Comparison of ENCODE assay signal across 12 mouse cellular contexts in the genomic region with DNA sequence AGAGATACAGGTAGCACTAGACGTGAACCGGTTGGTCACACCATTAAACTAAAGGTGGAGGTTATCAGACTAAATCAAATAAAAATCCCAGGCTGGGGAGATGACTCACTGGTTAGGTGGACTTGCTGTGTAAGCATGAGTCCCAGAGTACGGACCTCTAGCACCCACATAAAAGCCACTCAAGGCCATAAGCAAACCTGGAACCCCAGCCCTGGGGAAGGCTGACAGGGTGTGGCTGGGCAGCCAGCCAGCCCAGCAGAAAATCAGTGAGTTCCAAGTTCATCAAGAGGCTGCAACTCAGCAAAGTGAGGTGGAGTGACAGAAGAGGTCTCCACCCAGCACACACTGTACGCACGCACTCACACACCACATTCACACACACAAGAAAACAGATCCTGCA. TPM values are rescaled to one million over a fixed set of nuclear protein-coding genes. Genes with fewer than 3 reads are reported as not detected.
DNase-seq lines count a peak whose midpoint lies in the region; ATAC-seq lines count a peak whose summit lies in the region.
"Had no signal": no experiment of that assay in that cellular context is flagged by ENCODE, and none has a peak within 500 bp of the region (broad histone marks: within the 10 kb centered on the region; RNA-seq: fewer than 3 reads in every experiment).

No protein-coding gene starts in this region.

- H3K27me3 ChIP-seq in intestine, embryonic 14.5 days (replicated peaks; ENCODE audit: control insufficient read depth, insufficient read depth, low read length), result no peaks in the 10 kb centered on the region
- H3K27me3 ChIP-seq in liver, embryonic 13.5 days, result no peaks in the 10 kb centered on the region
- H3K27me3 ChIP-seq: CH12.LX had no signal

- no peaks in the 10 kb centered on the region; the same call in 1 of the 2 replicates for H3K36me3 ChIP-seq in intestine, embryonic 14.5 days (ENCODE audit: control insufficient read depth, insufficient read depth, low read length)
- peaks cover 3% of the 10 kb centered on the region; the same call in 1 of the 2 replicates for H3K36me3 ChIP-seq in liver, embryonic 13.5 days

- H3K27ac ChIP-seq in intestine, embryonic 14.5 days (ENCODE audit: low read depth), result no peak overlapping the region
- no peak overlapping the region for H3K27ac ChIP-seq in liver, embryonic 13.5 days

- no peak overlapping the region for H3K9ac ChIP-seq in intestine, embryonic 14.5 days (ENCODE audit: low read length)
- H3K9ac ChIP-seq in liver, embryonic 13.5 days, result no peak overlapping the region

- DNase-seq in adrenal gland, postnatal 25 days, result peak; percentile 11
- no peak for DNase-seq in adrenal gland, adult 8-10 months
- no peak for DNase-seq in intestine, embryonic 14.5 days (ENCODE audit: low spot score)
- no peak for DNase-seq in liver, embryonic 13.5 days
- DNase-seq in gastrocnemius, postnatal 25 days, result no peak
- DNase-seq in right cerebral cortex, postnatal 10 days (ENCODE audit: low spot score in 2 of 2), result no peak
- no peak for DNase-seq in thymus, postnatal 4 days
- DNase-seq: cerebellum, adult 11 months; right cerebral cortex, postnatal 25 days had no signal

- H3K4me3 ChIP-seq in intestine, embryonic 14.5 days (ENCODE audit: low read depth, low read length), result no peak overlapping the region
- H3K4me3 ChIP-seq in liver, embryonic 13.5 days (replicated peaks), result no peak overlapping the region

- H3K4me2 ChIP-seq in intestine, embryonic 14.5 days (ENCODE audit: low read length), result no peak overlapping the region
- no peak overlapping the region for H3K4me2 ChIP-seq in liver, embryonic 13.5 days

- 66% methylated on average over 5 of the region's 5 CpGs for WGBS in intestine, embryonic 14.5 days
- WGBS in liver, embryonic 13.5 days (ENCODE audit: insufficient replicate concordance), result 56% methylated on average over 5 of the region's 5 CpGs

- peaks cover 13% of the 10 kb centered on the region for H3K4me1 ChIP-seq in intestine, embryonic 14.5 days (replicated peaks; ENCODE audit: control insufficient read depth, insufficient read depth, low read length)
- H3K4me1 ChIP-seq in liver, embryonic 13.5 days (replicated peaks), result peaks cover 76% of the 10 kb centered on the region

- ATAC-seq in intestine, embryonic 14.5 days (replicated peaks; ENCODE audit: low FRiP score, low TSS enrichment, low read depth), result peak; percentile 81
- peak; percentile 39 for ATAC-seq in liver, embryonic 13.5 days (ENCODE audit: low read depth)
- ATAC-seq in megakaryocyte progenitor cell, adult 5-6 weeks (replicated peaks; ENCODE audit: poor library complexity), result peak; percentile 16; the same call in 1 of the 2 replicates
- ATAC-seq: activated CD4-positive, CD25-positive, alpha-beta regulatory T cell, adult 4 months had no signal

- no peaks in the 10 kb centered on the region for H3K9me3 ChIP-seq in intestine, embryonic 14.5 days (ENCODE audit: control insufficient read depth, low read length)
- H3K9me3 ChIP-seq in liver, embryonic 13.5 days (replicated peaks), result no peaks in the 10 kb centered on the region

RNA-seq across cellular contexts. Expression of gene Usp12, which starts 14.9 kb away (rescaled TPM):
- total RNA-seq in adrenal gland, postnatal 25 days (2021), result 29.6 and 33.4 TPM in 2 replicates
- total RNA-seq in adrenal gland, adult 8-10 months (2022), result 10 to 100 TPM; 24.9 to 38.1 (median 31.0) TPM
- 19.2 and 19.6 TPM in 2 replicates for polyA plus RNA-seq in intestine, embryonic 14.5 days (2014; fragmentation: Nextera tagmentation; extraction: Ambion mirVana)
- 7.8 and 9.9 TPM in 2 replicates for polyA plus RNA-seq in liver, embryonic 13.5 days (2015; fragmentation: Nextera tagmentation; extraction: Ambion mirVana)
- 14.2 and 16.4 TPM in 2 replicates for total RNA-seq in megakaryocyte progenitor cell, adult 5-6 weeks (2015)
- total RNA-seq in megakaryocyte progenitor cell, adult 5-6 weeks (2017), result 35.3 and 50.1 TPM in 2 replicates
- 10 to 100 TPM; 14.1 to 16.8 TPM for total RNA-seq in gastrocnemius, postnatal 25 days (2021)

RNA-seq across cellular contexts. Expression of gene Rpl21, which starts 52.8 kb away (rescaled TPM):
- 282 and 375 TPM in 2 replicates for total RNA-seq in adrenal gland, postnatal 25 days (2021)
- 100 to 1,000 TPM; 199 to 341 (median 261) TPM for total RNA-seq in adrenal gland, adult 8-10 months (2022)
- polyA plus RNA-seq in intestine, embryonic 14.5 days (2014; fragmentation: Nextera tagmentation; extraction: Ambion mirVana), result 733 and 792 TPM in 2 replicates
- 460 and 482 TPM in 2 replicates for polyA plus RNA-seq in liver, embryonic 13.5 days (2015; fragmentation: Nextera tagmentation; extraction: Ambion mirVana)
- 2,785 and 2,819 TPM in 2 replicates for total RNA-seq in megakaryocyte progenitor cell, adult 5-6 weeks (2015)
- 2,136 and 2,277 TPM in 2 replicates for total RNA-seq in megakaryocyte progenitor cell, adult 5-6 weeks (2017)
- 100 to 1,000 TPM; 103 to 126 TPM for total RNA-seq in gastrocnemius, postnatal 25 days (2021)

Comparison
In these comparisons a context has a peak if more than half of its experiments do, and no peak if none do; other contexts are left out.
1. ATAC-seq: peak in every context shown above with its lines; median percentile 81 in intestine, embryonic 14.5 days; 39 in liver, embryonic 13.5 days; 16 in megakaryocyte progenitor cell, adult 5-6 weeks.